Mouse (Mus musculus) embryo, embryonic 9.5 days (tissue): ENCODE results near the gene Rfesd.

ENCODE experiments used
- DNase-seq: peaks from one replicate; pipeline ENCODE4 v3.0.0-alpha.2; 2017; ENCODE audit errors: extremely low spot score

Rfesd gene

GRCm38 (mm10) chr13:76017974-76018843 lies at the start of gene Rfesd:
TSS of gene Rfesd (minus strand) at chr13:76018719.
- peak; percentile 97 for DNase-seq

GRCm38 (mm10) chr13:76064363-76064945 lies 45.9 kb upstream of the Rfesd start:
- no peak for DNase-seq

GRCm38 (mm10) chr13:76063548-76063947 lies 45.0 kb upstream of the Rfesd start:
- DNase-seq: no peak

GRCm38 (mm10) chr13:76062569-76062968 lies 44.0 kb upstream of the Rfesd start:
- no peak for DNase-seq

GRCm38 (mm10) chr13:76062126-76062525 lies 43.6 kb upstream of the Rfesd start:
- DNase-seq: no peak

GRCm38 (mm10) chr13:76059591-76059990 lies 41.1 kb upstream of the Rfesd start:
- DNase-seq: no peak

GRCm38 (mm10) chr13:76057267-76058069 lies 38.9 kb upstream of the Rfesd start:
- no peak for DNase-seq

GRCm38 (mm10) chr13:76056896-76057266 lies 38.4 kb upstream of the Rfesd start, which contains the start of gene Gpr150:
TSS of gene Gpr150 (minus strand) at chr13:76056996.
- DNase-seq: no peak

GRCm38 (mm10) chr13:76056261-76056724 lies 37.8 kb upstream of the Rfesd start:
- DNase-seq: peak; percentile 80

- peak; percentile 69 for DNase-seq
Observed at GRCm38 (mm10) chr13:76055391-76056232, 37.1 kb upstream of the Rfesd start.

- DNase-seq: no peak
Observed at GRCm38 (mm10) chr13:76044971-76045370, 26.5 kb upstream of the Rfesd start.

- DNase-seq: no peak
Observed at GRCm38 (mm10) chr13:76042455-76042854, 23.9 kb upstream of the Rfesd start.

- no peak for DNase-seq
Observed at GRCm38 (mm10) chr13:76024588-76024987, 6.1 kb upstream of the Rfesd start.

GRCm38 (mm10) chr13:76021782-76022181 lies 3.3 kb upstream of the Rfesd start:
- DNase-seq: no peak

GRCm38 (mm10) chr13:76018844-76019400 lies 403 bp upstream of the Rfesd start:
- DNase-seq: no peak

- peak; percentile 5 for DNase-seq
Observed at GRCm38 (mm10) chr13:76017465-76017864, 1.1 kb downstream of the Rfesd start.

GRCm38 (mm10) chr13:76014511-76014910 lies 4.0 kb downstream of the Rfesd start:
- DNase-seq: no peak

GRCm38 (mm10) chr13:76003272-76003671 lies 15.2 kb downstream of the Rfesd start:
- DNase-seq: no peak

- DNase-seq: no peak
Observed at GRCm38 (mm10) chr13:75992169-75993028, 26.1 kb downstream of the Rfesd start.

- no peak for DNase-seq
Observed at GRCm38 (mm10) chr13:75988096-75988495, 30.4 kb downstream of the Rfesd start.
